ENCODE assay signal across 8 mouse cellular contexts in genomic region chr7:45127700-45128224, GRCm38 (mm10). TPM values are rescaled to one million over a fixed set of nuclear protein-coding genes. Genes with fewer than 3 reads are reported as not detected.
DNase-seq lines count a peak whose midpoint lies in the region; ATAC-seq and TF ChIP-seq lines count a peak whose summit lies in the region.

No protein-coding gene starts in this region.

- peak overlapping the region; percentile 87 for H3K4me2 ChIP-seq in heart, postnatal 0 days (ENCODE audit: low read depth, low read length)
- H3K4me2 ChIP-seq in forebrain, embryonic 16.5 days (ENCODE audit: low read length) = peak overlapping the region; percentile 83

- peak overlapping the region; percentile 75 for H3K4me3 ChIP-seq in heart, postnatal 0 days (ENCODE audit: low read depth, low read length)
- H3K4me3 ChIP-seq in G1E (ENCODE audit: low read depth, low read length) = peak overlapping the region; percentile 93
- H3K4me3 ChIP-seq in forebrain, embryonic 16.5 days (replicated peaks; ENCODE audit: low read length) = peak overlapping the region; percentile 87
- H3K4me3 ChIP-seq in macrophage (ENCODE audit: inconsistent target) = peak overlapping the region; percentile 99

- no peak for DNase-seq in heart, postnatal 0 days (ENCODE audit: low spot score)
- DNase-seq in heart, postnatal 36 days = no peak
- DNase-seq in G1E (ENCODE audit: low spot score) = no peak
- no peak for DNase-seq in adipocyte (ENCODE audit: low spot score)
- no peak for DNase-seq in gastrocnemius, postnatal 14 days

- peak overlapping the region; percentile 90 for H3K9ac ChIP-seq in heart, postnatal 0 days (replicated peaks; ENCODE audit: low read depth, low read length)
- H3K9ac ChIP-seq in forebrain, embryonic 16.5 days (replicated peaks; ENCODE audit: low read depth, low read length) = peak overlapping the region; percentile 100

- H3K9me3 ChIP-seq in heart, postnatal 0 days (replicated peaks; ENCODE audit: control insufficient read depth, low read length) = no peaks in the 10 kb centered on the region
- no peaks in the 10 kb centered on the region for H3K9me3 ChIP-seq in G1E (replicated peaks)
- no peaks in the 10 kb centered on the region for H3K9me3 ChIP-seq in forebrain, embryonic 16.5 days (ENCODE audit: control insufficient read depth, low read length)

- H3K36me3 ChIP-seq in heart, postnatal 0 days (replicated peaks; ENCODE audit: control insufficient read depth, insufficient read depth, low read length) = peaks cover 25% of the 10 kb centered on the region
- H3K36me3 ChIP-seq in G1E (replicated peaks) (peaks cover 71% of the 10 kb centered on the region), macrophage (ENCODE audit: inconsistent target) (peaks cover 23% of the 10 kb centered on the region)
- H3K36me3 ChIP-seq in forebrain, embryonic 16.5 days (ENCODE audit: control insufficient read depth, insufficient read depth) = peaks cover 15% of the 10 kb centered on the region

- no peak for TF ChIP-seq EP300 in heart, postnatal 0 days (IDR thresholded peaks at IDR 0.05; ENCODE audit: low read depth)

- peaks cover 32% of the 10 kb centered on the region for H3K4me1 ChIP-seq in heart, postnatal 0 days (ENCODE audit: control insufficient read depth, insufficient read depth)
- H3K4me1 ChIP-seq in G1E (ENCODE audit: insufficient read depth, low read depth, low read length) = peaks cover 66% of the 10 kb centered on the region
- H3K4me1 ChIP-seq in forebrain, embryonic 16.5 days (replicated peaks; ENCODE audit: control insufficient read depth, insufficient read depth, low read length) = peaks cover 38% of the 10 kb centered on the region

- peaks cover 39% of the 10 kb centered on the region for H3K79me2 ChIP-seq in macrophage (ENCODE audit: inconsistent target)

- 1% methylated on average over 6 of the region's 6 CpGs for WGBS in heart, postnatal 0 days
- under 1% methylated on average over 6 of the region's 6 CpGs for WGBS in forebrain, embryonic 16.5 days
- WGBS in macrophage (ENCODE audit: missing documents) = under 1% methylated on average over 6 of the region's 6 CpGs

- H3K27ac ChIP-seq in heart, postnatal 0 days (ENCODE audit: low read depth) = peak overlapping the region; percentile 84
- H3K27ac ChIP-seq in forebrain, embryonic 16.5 days (ENCODE audit: low read length) = peak overlapping the region; percentile 86
- peak overlapping the region; percentile 90 for H3K27ac ChIP-seq in macrophage

- intact Hi-C loops in heart, postnatal 36 days (cut with DNase I) = loop anchor here (1.0 kb wide), 1 partner anchor 27 kb away; the partner anchor contains the start of genes Aldh16a1 and Pih1d1
- intact Hi-C loops in gastrocnemius, postnatal 14 days (cut with DNase I; ENCODE audit: low total_unique reads) = no loop called here

- no peak for ATAC-seq in heart, postnatal 0 days (ENCODE audit: insufficient read depth, low read depth)
- ATAC-seq in G1E (ENCODE audit: extremely low read depth, insufficient number of reproducible peaks, low FRiP score, poor library complexity, severe bottlenecking) = no peak
- no peak for ATAC-seq in forebrain, embryonic 16.5 days
- ATAC-seq in activated CD4-positive, CD25-positive, alpha-beta regulatory T cell, adult 4 months = no peak

- H3K27me3 ChIP-seq in heart, postnatal 0 days (ENCODE audit: control insufficient read depth, insufficient read depth, low read length) = no peaks in the 10 kb centered on the region
- no peaks in the 10 kb centered on the region for H3K27me3 ChIP-seq in G1E (ENCODE audit: insufficient read depth, low read length)
- H3K27me3 ChIP-seq in forebrain, embryonic 16.5 days (replicated peaks; ENCODE audit: control insufficient read depth, insufficient read depth, low read length) = no peaks in the 10 kb centered on the region

- no peak for TF ChIP-seq CTCF in heart, postnatal 0 days (IDR thresholded peaks at IDR 0.05; ENCODE audit: low read depth)
- no peak for TF ChIP-seq CTCF in G1E (IDR thresholded peaks at IDR 0.05; ENCODE audit: low read depth, low read length)

RNA-seq across cellular contexts. Expression of gene Rpl13a, which starts 0.8 kb away (rescaled TPM):
- total RNA-seq in heart, postnatal 0 days (2014; rRNA removed; ENCODE audit: low replicate concordance) = 1,443 and 1,972 TPM in 2 replicates
- polyA plus RNA-seq in heart, postnatal 0 days (2015; fragmentation: Nextera tagmentation; extraction: Ambion mirVana) = 780 and 809 TPM in 2 replicates
- 100 to 1,000 TPM; 580 to 665 TPM for total RNA-seq in heart, postnatal 36 days (2021)
- total RNA-seq in G1E (2014; fragmentation: Nextera tagmentation) = 1,386 and 1,478 TPM in 2 replicates
- total RNA-seq in G1E (2017) = 2,356 and 2,406 TPM in 2 replicates
- polyA plus RNA-seq in G1E (2012) = 5,469 and 6,084 TPM in 2 replicates
- polyA plus RNA-seq in forebrain, embryonic 16.5 days (2015; fragmentation: Nextera tagmentation; extraction: Ambion mirVana) = 722 and 741 TPM in 2 replicates
- 100 to 1,000 TPM in 17 of 26 experiments, 10 to 100 TPM in 9; 38.7 to 450 (median 112) TPM for total RNA-seq in macrophage (2018; cell fraction: chromatin; rRNA removed)
- 1,000 to 10,000 TPM in 22 of 26 experiments, 100 to 1,000 TPM in 4; 829 to 2,559 (median 1,296) TPM for total RNA-seq in macrophage (2018; cell fraction: cytosol; rRNA removed)
- 100 to 1,000 TPM; 139 to 424 (median 252) TPM for total RNA-seq in macrophage (2018; cell fraction: nucleus; rRNA removed)
- polyA plus RNA-seq in macrophage (2018) = 804 to 2,026 TPM (median 1,578 TPM) in 3 replicates
- polyA plus RNA-seq in activated CD4-positive, CD25-positive, alpha-beta regulatory T cell, adult 4 months (2017; shearing (Covaris generic)) = 1,000 to 10,000 TPM; 7,090 to 8,122 TPM
- 100 to 1,000 TPM; 742 to 866 TPM for total RNA-seq in gastrocnemius, postnatal 14 days (2021)

RNA-seq across cellular contexts. Expression of gene Rps11, which starts 3.5 kb away (rescaled TPM):
- 1,106 and 1,247 TPM in 2 replicates for total RNA-seq in heart, postnatal 0 days (2014; rRNA removed; ENCODE audit: low replicate concordance)
- 730 and 757 TPM in 2 replicates for polyA plus RNA-seq in heart, postnatal 0 days (2015; fragmentation: Nextera tagmentation; extraction: Ambion mirVana)
- 100 to 1,000 TPM; 567 to 587 TPM for total RNA-seq in heart, postnatal 36 days (2021)
- 916 and 1,000 TPM in 2 replicates for total RNA-seq in G1E (2014; fragmentation: Nextera tagmentation)
- 1,298 and 1,329 TPM in 2 replicates for total RNA-seq in G1E (2017)
- 151 and 217 TPM in 2 replicates for polyA plus RNA-seq in G1E (2012)
- polyA plus RNA-seq in forebrain, embryonic 16.5 days (2015; fragmentation: Nextera tagmentation; extraction: Ambion mirVana) = 860 and 958 TPM in 2 replicates
- 100 to 1,000 TPM in 1 of 26 experiments, 10 to 100 TPM in 25; 12.6 to 209 (median 27.9) TPM for total RNA-seq in macrophage (2018; cell fraction: chromatin; rRNA removed)
- 1,000 to 10,000 TPM in 12 of 26 experiments, 100 to 1,000 TPM in 14; 469 to 1,924 (median 792) TPM for total RNA-seq in macrophage (2018; cell fraction: cytosol; rRNA removed)
- 100 to 1,000 TPM in 14 of 26 experiments, 10 to 100 TPM in 12; 53.1 to 199 (median 101) TPM for total RNA-seq in macrophage (2018; cell fraction: nucleus; rRNA removed)
- 1,184 to 1,556 TPM (median 1,388 TPM) in 3 replicates for polyA plus RNA-seq in macrophage (2018)
- polyA plus RNA-seq in activated CD4-positive, CD25-positive, alpha-beta regulatory T cell, adult 4 months (2017; shearing (Covaris generic)) = 1,000 to 10,000 TPM; 4,562 to 5,652 TPM
- 100 to 1,000 TPM; 599 to 696 TPM for total RNA-seq in gastrocnemius, postnatal 14 days (2021)

RNA-seq across cellular contexts. Expression of gene Gm45713, which starts 8.3 kb away (rescaled TPM):
- 0.19 and 0.23 TPM in 2 replicates for total RNA-seq in heart, postnatal 0 days (2014; rRNA removed; ENCODE audit: low replicate concordance)
- 0.29 and 0.78 TPM in 2 replicates for polyA plus RNA-seq in heart, postnatal 0 days (2015; fragmentation: Nextera tagmentation; extraction: Ambion mirVana)
- total RNA-seq in heart, postnatal 36 days (2021) = not detected
- total RNA-seq in G1E (2014; fragmentation: Nextera tagmentation) (not detected in 2 replicates), G1E (2017) (0.16 and 0.23 TPM in 2 replicates)
- polyA plus RNA-seq in G1E (2012) (1.0 and 1.3 TPM in 2 replicates), macrophage (2018) (not detected in 3 replicates)
- not detected in 2 replicates for polyA plus RNA-seq in forebrain, embryonic 16.5 days (2015; fragmentation: Nextera tagmentation; extraction: Ambion mirVana)
- total RNA-seq in macrophage (2018; cell fraction: chromatin; rRNA removed) = not detected
- total RNA-seq in macrophage (2018; cell fraction: cytosol; rRNA removed) = under 1 TPM in 5 of 26 experiments, not detected in 21; 0.09 to 0.16 (median 0.12) TPM
- 1 to 10 TPM in 1 of 26 experiments, not detected in 25; 2.2 TPM for total RNA-seq in macrophage (2018; cell fraction: nucleus; rRNA removed)
- polyA plus RNA-seq in activated CD4-positive, CD25-positive, alpha-beta regulatory T cell, adult 4 months (2017; shearing (Covaris generic)) = not detected
- not detected for total RNA-seq in gastrocnemius, postnatal 14 days (2021)

RNA-seq across cellular contexts. Expression of gene Flt3l, which starts 8.5 kb away (rescaled TPM):
- total RNA-seq in heart, postnatal 0 days (2014; rRNA removed; ENCODE audit: low replicate concordance) = 8.1 and 23.3 TPM in 2 replicates
- 1.8 and 2.0 TPM in 2 replicates for polyA plus RNA-seq in heart, postnatal 0 days (2015; fragmentation: Nextera tagmentation; extraction: Ambion mirVana)
- 10 to 100 TPM in 1 of 2 experiments, 1 to 10 TPM in 1; 7.0 to 16.1 TPM for total RNA-seq in heart, postnatal 36 days (2021)
- total RNA-seq in G1E (2014; fragmentation: Nextera tagmentation) = 75.7 and 76.5 TPM in 2 replicates
- total RNA-seq in G1E (2017) = 41.0 and 48.6 TPM in 2 replicates
- 31.7 and 38.8 TPM in 2 replicates for polyA plus RNA-seq in G1E (2012)
- polyA plus RNA-seq in forebrain, embryonic 16.5 days (2015; fragmentation: Nextera tagmentation; extraction: Ambion mirVana) = 1.1 and 1.4 TPM in 2 replicates
- 10 to 100 TPM in 25 of 26 experiments, 1 to 10 TPM in 1; 5.1 to 67.4 (median 27.4) TPM for total RNA-seq in macrophage (2018; cell fraction: chromatin; rRNA removed)
- total RNA-seq in macrophage (2018; cell fraction: cytosol; rRNA removed) = 10 to 100 TPM in 14 of 26 experiments, 1 to 10 TPM in 12; 4.7 to 15.9 (median 10.5) TPM
- total RNA-seq in macrophage (2018; cell fraction: nucleus; rRNA removed) = 10 to 100 TPM in 22 of 26 experiments, 1 to 10 TPM in 4; 7.7 to 42.8 (median 25.9) TPM
- 4.4 to 9.9 TPM (median 8.0 TPM) in 3 replicates for polyA plus RNA-seq in macrophage (2018)
- polyA plus RNA-seq in activated CD4-positive, CD25-positive, alpha-beta regulatory T cell, adult 4 months (2017; shearing (Covaris generic)) = 100 to 1,000 TPM; 118 to 125 TPM
- total RNA-seq in gastrocnemius, postnatal 14 days (2021) = 1 to 10 TPM; 1.9 to 2.5 TPM

RNA-seq across cellular contexts. Expression of gene Fcgrt, which starts 24.1 kb away (rescaled TPM):
- total RNA-seq in heart, postnatal 0 days (2014; rRNA removed; ENCODE audit: low replicate concordance) = 48.9 and 51.6 TPM in 2 replicates
- polyA plus RNA-seq in heart, postnatal 0 days (2015; fragmentation: Nextera tagmentation; extraction: Ambion mirVana) = 59.5 and 67.9 TPM in 2 replicates
- 10 to 100 TPM; 77.1 to 84.5 TPM for total RNA-seq in heart, postnatal 36 days (2021)
- not detected in 2 replicates for total RNA-seq in G1E (2014; fragmentation: Nextera tagmentation)
- total RNA-seq in G1E (2017) = not detected in 2 replicates
- not detected in 2 replicates for polyA plus RNA-seq in G1E (2012)
- 17.7 and 24.4 TPM in 2 replicates for polyA plus RNA-seq in forebrain, embryonic 16.5 days (2015; fragmentation: Nextera tagmentation; extraction: Ambion mirVana)
- total RNA-seq in macrophage (2018; cell fraction: chromatin; rRNA removed) = 10 to 100 TPM in 14 of 26 experiments, 1 to 10 TPM in 12; 2.2 to 66.1 (median 11.3) TPM
- total RNA-seq in macrophage (2018; cell fraction: cytosol; rRNA removed) = 100 to 1,000 TPM in 13 of 26 experiments, 10 to 100 TPM in 13; 37.8 to 269 (median 128) TPM
- total RNA-seq in macrophage (2018; cell fraction: nucleus; rRNA removed) = 100 to 1,000 TPM in 12 of 26 experiments, 10 to 100 TPM in 14; 41.4 to 267 (median 88.4) TPM
- 84.4 to 284 TPM (median 160 TPM) in 3 replicates for polyA plus RNA-seq in macrophage (2018)
- 1 to 10 TPM in 1 of 2 experiments, under 1 TPM in 1; 0.78 to 1.1 TPM for polyA plus RNA-seq in activated CD4-positive, CD25-positive, alpha-beta regulatory T cell, adult 4 months (2017; shearing (Covaris generic))
- total RNA-seq in gastrocnemius, postnatal 14 days (2021) = 10 to 100 TPM; 62.5 to 64.4 TPM
